In the genomic region with DNA sequence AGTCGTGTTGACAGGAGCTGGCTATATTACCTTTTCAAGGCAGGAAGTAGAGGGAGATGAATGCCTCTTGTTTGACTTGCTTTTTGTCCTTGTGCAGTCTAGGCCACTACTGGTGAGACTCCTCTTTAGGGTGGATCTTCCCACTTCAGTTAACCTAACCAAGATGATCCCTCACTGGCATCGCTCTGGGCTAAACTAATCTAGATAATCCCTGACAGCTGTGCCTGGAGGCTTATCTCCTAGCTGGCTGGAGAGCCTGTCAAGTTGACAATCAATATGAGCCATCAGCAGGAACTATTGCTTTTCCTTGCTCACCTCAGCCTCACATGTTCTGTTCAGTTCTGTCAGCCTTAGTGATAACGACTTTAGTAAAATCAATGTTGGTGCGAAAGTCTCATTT, we compare ENCODE assay signal across 26 mouse cellular contexts.
DNase-seq lines count a peak whose midpoint lies in the region; ATAC-seq and TF ChIP-seq lines count a peak whose summit lies in the region.
"Had no signal": no experiment of that assay in that cellular context is flagged by ENCODE, and none has a peak within 500 bp of the region (broad histone marks: within the 10 kb centered on the region; RNA-seq: fewer than 3 reads in every experiment).

No protein-coding gene starts in this region.

- H3K4me3 ChIP-seq in heart, embryonic 11.5 days (ENCODE audit: low read depth, low read length): no peak overlapping the region
- no peak overlapping the region for H3K4me3 ChIP-seq in midbrain, embryonic 12.5 days
- H3K4me3 ChIP-seq: embryonic facial prominence, embryonic 12.5 days; heart, adult 2 months; left cerebral cortex, adult 2 months; limb, embryonic 13.5 days; lung, embryonic 15.5 days; neural tube, embryonic 15.5 days; stomach, embryonic 15.5 days had no signal

- no peak for ATAC-seq in heart, embryonic 11.5 days (replicated peaks; ENCODE audit: insufficient number of reproducible peaks, low FRiP score, low TSS enrichment)
- 0 out of 2 replicates have a peak, but pooled peaks have one; percentile 30 for ATAC-seq in midbrain, embryonic 12.5 days (ENCODE audit: low FRiP score, low read depth)
- ATAC-seq: CD4-positive, CD25-positive, alpha-beta regulatory T cell, adult 4 months; forebrain, embryonic 14.5 days; intestine, postnatal 0 days had no signal

- 38% methylated on average over 4 of the region's 4 CpGs for WGBS in heart, embryonic 11.5 days (ENCODE audit: insufficient replicate concordance)
- WGBS in midbrain, embryonic 12.5 days: 37% methylated on average over 4 of the region's 4 CpGs

- no peaks in the 10 kb centered on the region for H3K9me3 ChIP-seq in heart, embryonic 11.5 days (replicated peaks; ENCODE audit: control insufficient read depth, low read length)
- H3K9me3 ChIP-seq in midbrain, embryonic 12.5 days: no peaks in the 10 kb centered on the region
- H3K9me3 ChIP-seq: embryonic facial prominence, embryonic 12.5 days; limb, embryonic 13.5 days; lung, embryonic 15.5 days; neural tube, embryonic 15.5 days; stomach, embryonic 15.5 days had no signal

- no peak overlapping the region for H3K4me2 ChIP-seq in heart, embryonic 11.5 days
- H3K4me2 ChIP-seq in midbrain, embryonic 12.5 days (replicated peaks): no peak overlapping the region
- H3K4me2 ChIP-seq: embryonic facial prominence, embryonic 12.5 days; hindbrain, embryonic 14.5 days; limb, embryonic 13.5 days; liver, embryonic 11.5 days; lung, embryonic 15.5 days; neural tube, embryonic 15.5 days; stomach, embryonic 15.5 days had no signal

- no peaks in the 10 kb centered on the region for H3K27me3 ChIP-seq in heart, embryonic 11.5 days (ENCODE audit: control insufficient read depth, insufficient read depth, low read length)
- no peaks in the 10 kb centered on the region for H3K27me3 ChIP-seq in midbrain, embryonic 12.5 days
- H3K27me3 ChIP-seq: embryonic facial prominence, embryonic 12.5 days; limb, embryonic 13.5 days; lung, embryonic 15.5 days; neural tube, embryonic 15.5 days; stomach, embryonic 15.5 days had no signal

- H3K36me3 ChIP-seq in heart, embryonic 11.5 days (ENCODE audit: control insufficient read depth, insufficient read depth, low read length): peaks cover 11% of the 10 kb centered on the region
- H3K36me3 ChIP-seq in midbrain, embryonic 12.5 days: peaks cover 5% of the 10 kb centered on the region; the same call in 1 of the 2 replicates
- H3K36me3 ChIP-seq: stomach, embryonic 15.5 days had no signal

- no peak for TF ChIP-seq POLR2A in brain, embryonic 14.5 days (IDR thresholded peaks at IDR 0.05; ENCODE audit: borderline replicate concordance, extremely low read depth, insufficient read depth, insufficient read length, poor library complexity, severe bottlenecking)

- TF ChIP-seq CTCF in brain, embryonic 14.5 days (IDR thresholded peaks at IDR 0.05; ENCODE audit: borderline replicate concordance, extremely low read depth, insufficient read depth, insufficient read length): no peak

- H3K27ac ChIP-seq in heart, embryonic 11.5 days (ENCODE audit: low read depth, low read length): peak overlapping the region; percentile 10; the same call in 1 of the 2 replicates
- no peak overlapping the region for H3K27ac ChIP-seq in midbrain, embryonic 12.5 days (replicated peaks)
- H3K27ac ChIP-seq: embryonic facial prominence, embryonic 12.5 days; heart, adult 2 months; hindbrain, embryonic 14.5 days; left cerebral cortex, adult 2 months; limb, embryonic 13.5 days; lung, embryonic 15.5 days; neural tube, embryonic 15.5 days; stomach, embryonic 15.5 days had no signal

- H3K4me1 ChIP-seq in heart, embryonic 11.5 days (ENCODE audit: control insufficient read depth, insufficient read depth, low read length): peaks cover 15% of the 10 kb centered on the region
- H3K4me1 ChIP-seq in midbrain, embryonic 12.5 days: peaks cover 16% of the 10 kb centered on the region
- H3K4me1 ChIP-seq: limb, embryonic 13.5 days; lung, embryonic 15.5 days; neural tube, embryonic 15.5 days; stomach, embryonic 15.5 days had no signal

- H3K9ac ChIP-seq in heart, embryonic 11.5 days (ENCODE audit: low read depth, low read length): no peak overlapping the region
- H3K9ac ChIP-seq in midbrain, embryonic 12.5 days (replicated peaks): no peak overlapping the region
- H3K9ac ChIP-seq: embryonic facial prominence, embryonic 12.5 days; hindbrain, embryonic 14.5 days; limb, embryonic 13.5 days; lung, embryonic 15.5 days; neural tube, embryonic 15.5 days; stomach, embryonic 15.5 days had no signal

- DNase-seq in heart, adult 8-10 months (ENCODE audit: low spot score): no peak
- peak; percentile 8 for DNase-seq in brain, embryonic 14.5 days (ENCODE audit: low read depth)
- DNase-seq in retina, embryonic 14.5 days (ENCODE audit: low spot score): peak; percentile 33
- no peak for DNase-seq in right cerebral cortex, postnatal 4 days
- no peak for DNase-seq in right cerebral cortex, postnatal 14 days
- DNase-seq: adrenal gland, postnatal 25 days; cerebellum, adult 18-20 months; cerebellum, postnatal 10 days; gastrocnemius, postnatal 14 days; heart, adult 2 months; kidney, adult 9 months; kidney, postnatal 25 days; thymus, postnatal 14 days had no signal

Comparison
In these comparisons a context has a peak if more than half of its experiments do, and no peak if none do; other contexts are left out.
1. DNase-seq: peak in brain, embryonic 14.5 days (single experiment) and retina, embryonic 14.5 days (single experiment); none in heart, adult 8-10 months (single experiment), right cerebral cortex, postnatal 4 days (single experiment) and right cerebral cortex, postnatal 14 days (single experiment).